Mouse (Mus musculus): ENCODE results near the gene Ubl3. TPM values are rescaled to one million over a fixed set of nuclear protein-coding genes. Genes with fewer than 3 reads are reported as not detected.

Ubl3 gene
- total RNA-seq (2021) = 100 to 1,000 TPM; 103 to 108 TPM
- long read RNA-seq, experiment 1, transcript Ubl3-204 (6 exons, 2,064 nt) = minor isoform, 23 of 126 reads
- long read RNA-seq, experiment 1, transcript Ubl3-201 (5 exons, 2,537 nt) = major isoform, 98 of 126 reads
- long read RNA-seq, experiment 1, partial matches to known transcripts = 3 of 126 reads
- long read RNA-seq, experiment 1, other reads (novel, unspliced or antisense) = 2 of 126 reads
- long read RNA-seq, experiment 2, transcript Ubl3-204 (6 exons, 2,064 nt) = minor isoform, 10 of 61 reads
- long read RNA-seq, experiment 2, transcript Ubl3-201 (5 exons, 2,537 nt) = major isoform, 48 of 61 reads
- long read RNA-seq, experiment 2, partial matches to known transcripts = 1 of 61 reads
- long read RNA-seq, experiment 2, other reads (novel, unspliced or antisense) = 2 of 61 reads

DNA sequence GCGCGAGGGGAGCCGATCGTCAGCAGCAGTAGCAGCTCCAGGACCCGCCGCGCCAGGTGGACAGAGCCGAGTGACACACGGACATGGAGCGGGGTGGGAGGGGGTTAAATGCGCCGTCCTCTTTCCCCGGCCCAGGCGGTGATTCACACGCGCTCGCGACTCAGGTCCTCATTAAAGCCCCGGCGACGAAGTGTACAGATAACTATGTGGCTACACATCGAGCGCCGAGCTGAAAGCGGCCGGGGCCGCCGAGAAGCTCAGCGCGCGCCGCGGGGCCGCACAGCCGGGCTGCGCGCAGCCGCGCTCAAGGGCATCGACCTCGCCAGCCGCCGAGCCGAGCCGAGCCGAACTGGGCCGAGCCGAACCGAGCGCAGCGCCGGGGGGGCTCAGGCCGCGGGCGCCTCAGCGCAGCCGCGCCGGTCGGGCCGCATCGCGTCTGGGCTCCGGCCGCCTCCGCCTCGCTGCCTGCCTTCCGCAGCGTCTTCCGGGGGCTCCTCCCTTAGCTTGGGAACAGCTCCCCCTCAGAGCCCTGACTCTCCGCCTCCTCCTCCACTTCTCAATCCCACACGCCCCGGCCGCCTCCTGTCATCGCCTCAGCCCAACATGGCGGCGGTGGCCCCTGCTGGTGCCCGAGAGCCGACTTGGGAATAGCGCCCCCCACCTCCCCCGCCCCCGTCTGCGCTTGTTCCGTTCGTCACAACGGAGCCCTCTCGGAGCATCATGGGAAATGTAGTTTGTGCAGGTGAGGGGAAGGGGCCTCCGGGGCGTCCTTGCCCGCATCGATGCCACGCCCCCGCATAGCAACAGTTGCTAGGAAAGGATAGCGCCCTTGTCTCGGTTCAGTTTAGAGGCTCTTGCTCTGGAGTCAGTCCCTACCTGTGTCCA, at the start of gene Ubl3:
Gene Ubl3, minus strand, starts transcription at position 603 of the 885 bp plus-strand sequence.
- peak; percentile 94 to 97 for DNase-seq

DNA sequence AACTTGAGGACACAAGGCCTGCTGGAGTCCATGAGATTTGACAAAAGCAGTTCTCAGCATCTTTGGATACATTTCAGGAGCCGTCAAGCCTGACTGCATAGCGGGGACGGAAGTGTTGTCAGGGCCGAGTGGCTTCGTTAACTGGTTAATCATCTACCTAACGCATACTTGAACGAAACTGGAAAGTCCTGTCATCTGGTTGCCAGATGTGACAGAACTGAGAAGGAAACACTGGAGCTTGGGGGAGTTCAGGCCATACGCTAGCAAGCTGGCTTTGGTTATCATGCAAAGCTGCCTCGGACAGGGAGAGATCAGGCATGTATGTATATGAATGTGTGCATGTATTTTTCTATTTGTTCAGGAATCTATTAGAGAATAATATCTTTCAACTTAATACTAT, 45.8 kb upstream of the Ubl3 start:
- DNase-seq = no peak

DNA sequence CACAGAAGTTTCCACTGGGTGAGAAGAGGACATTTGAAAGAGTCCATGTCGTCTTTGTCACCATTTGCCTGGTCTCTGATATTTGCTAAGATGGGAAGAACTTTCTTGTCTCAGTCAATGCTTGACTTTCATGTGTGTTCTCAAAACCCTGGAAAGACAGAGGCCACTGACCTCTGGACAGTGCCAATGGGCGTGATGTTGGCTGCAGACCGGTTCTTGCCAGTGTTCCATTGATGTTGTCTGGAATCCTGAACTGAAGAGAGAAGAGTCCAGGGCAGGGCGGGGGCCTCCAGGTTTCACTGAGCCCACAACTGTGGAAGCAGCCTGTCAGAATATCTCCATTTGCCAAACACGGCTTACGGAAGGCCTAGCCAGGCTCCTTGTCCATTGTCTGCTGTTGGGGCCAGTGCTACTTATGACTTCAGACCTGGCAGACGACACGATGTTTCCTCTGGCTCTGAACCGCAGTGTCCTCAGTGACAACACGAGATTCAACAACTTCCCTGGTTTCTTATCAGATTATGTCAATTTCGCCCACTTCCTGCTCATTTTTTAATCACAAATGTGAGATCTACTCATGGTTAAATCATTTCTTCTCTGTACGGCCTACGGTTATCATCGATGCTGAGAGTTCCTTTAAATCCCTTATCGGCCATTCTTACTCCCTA, 43.6 kb upstream of the Ubl3 start:
- DNase-seq = peak; percentile 14 to 16

DNA sequence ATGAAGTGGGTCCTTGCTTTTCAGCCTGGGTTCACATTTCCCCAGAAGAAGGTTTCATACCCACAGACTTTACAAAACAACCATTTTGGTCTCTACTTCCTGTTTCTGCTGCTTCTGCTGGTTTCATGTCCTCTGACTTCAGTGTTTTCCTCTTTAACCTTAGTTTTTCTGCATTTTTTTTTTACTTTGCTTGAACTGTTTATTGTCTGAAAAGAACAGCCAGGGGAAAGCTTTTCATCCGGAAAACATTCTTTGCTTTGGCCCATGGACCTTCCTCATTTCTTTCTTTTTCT, 42.8 kb upstream of the Ubl3 start:
- DNase-seq = no peak

DNA sequence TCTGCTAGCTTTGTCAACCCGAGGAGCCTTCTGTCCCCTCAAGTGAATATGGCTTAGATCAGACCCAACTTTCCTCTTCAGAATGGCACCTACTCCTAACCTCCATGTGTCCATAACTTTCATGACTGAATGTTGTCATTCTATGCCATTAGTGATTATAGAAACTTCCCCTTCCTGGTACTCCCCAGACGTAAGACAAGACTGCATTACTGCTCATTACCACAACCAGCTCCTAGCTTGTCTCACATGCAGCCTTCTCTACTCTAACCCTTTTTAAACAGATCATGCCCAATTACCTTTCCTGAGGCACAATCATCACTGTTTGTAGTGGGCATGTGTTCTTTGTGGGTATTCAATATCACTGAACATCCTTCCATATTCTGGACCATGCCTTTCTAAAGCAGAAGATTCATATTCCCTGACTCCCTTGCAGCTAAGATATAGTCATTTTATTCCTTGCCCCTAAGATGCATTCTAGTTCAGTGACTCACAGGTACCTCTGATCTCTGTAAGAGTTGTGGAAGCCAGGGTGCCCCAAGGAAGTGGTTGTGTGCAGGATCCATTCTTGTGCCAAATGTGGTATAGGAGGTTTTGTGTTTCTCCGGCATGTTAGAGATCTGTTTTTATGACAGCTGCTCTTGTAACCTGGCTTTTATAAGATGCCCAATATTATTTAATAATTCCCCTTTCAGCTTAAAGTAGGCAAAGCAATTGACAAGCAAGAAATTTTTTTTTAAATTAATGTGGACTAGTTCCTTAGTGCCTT, 42.3 kb upstream of the Ubl3 start:
- DNase-seq = no peak

DNA sequence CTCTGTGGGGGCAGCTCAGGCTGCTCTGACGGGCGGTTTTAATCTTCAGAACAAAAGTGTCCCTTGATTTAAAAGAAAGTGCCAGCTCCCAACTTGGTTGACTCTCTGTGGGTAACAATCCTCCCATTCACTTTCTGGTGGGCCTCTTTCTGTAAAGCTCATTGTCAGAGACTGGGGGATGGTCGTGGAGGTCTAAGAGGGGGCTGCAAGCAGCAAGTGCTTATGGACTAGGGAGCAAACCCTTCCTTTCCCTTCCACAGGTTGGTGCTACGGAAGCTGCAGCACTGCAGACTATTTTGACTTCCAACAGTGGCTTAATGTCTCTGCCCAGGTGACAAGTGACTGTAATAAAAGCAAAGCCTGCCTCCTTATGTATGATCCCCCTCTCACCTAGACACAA, 41.0 kb upstream of the Ubl3 start:
- DNase-seq = no peak

DNA sequence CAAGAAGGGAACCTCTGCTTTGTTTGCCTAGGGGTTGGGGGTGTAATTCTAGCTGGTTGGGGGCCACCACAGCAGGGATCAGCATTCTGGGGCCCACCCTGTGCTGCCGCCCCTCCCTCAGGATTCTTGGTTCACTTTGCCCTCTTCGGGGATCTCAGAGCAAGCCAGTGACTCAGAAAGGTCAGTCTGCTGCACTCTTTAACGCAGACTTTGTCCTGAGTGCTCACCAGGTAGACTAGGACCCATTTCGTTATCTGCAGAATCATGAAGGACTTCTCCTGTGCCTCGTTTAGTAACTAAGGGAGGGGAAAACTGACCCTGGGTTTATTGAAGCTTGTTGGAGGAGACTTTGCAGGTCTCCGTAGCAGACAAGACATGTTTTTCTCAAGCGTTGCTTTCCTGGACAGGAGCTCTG, 38.9 kb upstream of the Ubl3 start:
- no peak for DNase-seq

DNA sequence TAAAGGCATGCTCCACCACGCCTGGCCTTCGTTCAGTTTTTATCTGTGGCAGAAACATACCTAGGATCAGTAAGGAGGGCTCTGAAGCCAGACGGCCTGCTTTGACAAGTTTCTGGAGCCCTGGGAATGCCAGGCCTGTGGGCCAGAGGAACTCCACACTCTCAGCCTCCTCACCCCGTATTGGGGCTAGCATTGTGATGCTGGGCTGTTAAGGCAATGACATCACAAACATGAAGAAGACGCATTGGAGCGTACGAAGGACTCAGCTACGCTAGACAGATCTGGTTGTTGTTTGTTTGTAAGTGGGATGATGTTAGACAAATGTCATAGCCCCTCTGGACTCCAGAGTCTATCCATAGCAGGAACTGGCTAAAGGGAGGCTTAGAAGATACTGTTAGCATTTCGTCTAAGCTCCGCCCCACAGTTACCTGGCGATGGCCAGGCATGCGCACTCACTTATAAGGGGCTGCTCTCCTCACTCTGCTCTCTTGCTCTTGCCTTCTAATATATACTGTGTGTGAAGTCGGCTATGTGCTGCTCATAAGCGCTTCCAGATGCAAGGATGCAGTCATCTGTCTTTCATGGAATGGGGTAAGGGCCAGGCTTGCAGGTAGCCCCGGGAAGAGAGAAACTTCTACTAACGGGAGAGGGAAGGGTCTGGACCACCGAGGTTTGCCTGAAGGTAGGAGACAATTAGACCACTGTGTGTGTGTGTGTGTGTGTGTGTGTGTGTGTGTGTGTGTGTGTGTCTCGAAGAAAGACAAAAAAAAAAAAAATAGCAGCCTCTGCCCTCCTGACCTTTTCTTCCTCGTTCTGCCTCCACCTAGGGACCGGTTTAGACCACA, 38.2 kb upstream of the Ubl3 start:
- DNase-seq = no peak

DNA sequence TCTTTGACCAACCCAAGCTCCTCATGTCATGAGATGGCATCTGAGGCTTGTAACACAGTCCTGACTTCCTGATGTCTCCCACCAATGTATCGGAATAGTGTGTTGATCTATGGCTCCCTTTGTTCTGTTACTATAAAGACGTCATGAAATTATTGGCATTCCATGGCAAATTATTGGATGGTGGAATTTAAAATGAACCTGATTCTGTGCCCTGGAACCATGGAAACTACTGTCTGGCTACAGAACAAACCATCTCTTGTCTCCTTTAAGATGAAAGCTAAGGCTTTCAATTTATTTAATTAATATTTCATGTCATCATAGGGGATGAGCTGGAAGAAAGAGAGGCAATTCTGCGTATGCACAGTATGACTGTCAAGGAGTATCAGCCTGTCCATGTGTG, 36.4 kb upstream of the Ubl3 start:
- no peak for DNase-seq

DNA sequence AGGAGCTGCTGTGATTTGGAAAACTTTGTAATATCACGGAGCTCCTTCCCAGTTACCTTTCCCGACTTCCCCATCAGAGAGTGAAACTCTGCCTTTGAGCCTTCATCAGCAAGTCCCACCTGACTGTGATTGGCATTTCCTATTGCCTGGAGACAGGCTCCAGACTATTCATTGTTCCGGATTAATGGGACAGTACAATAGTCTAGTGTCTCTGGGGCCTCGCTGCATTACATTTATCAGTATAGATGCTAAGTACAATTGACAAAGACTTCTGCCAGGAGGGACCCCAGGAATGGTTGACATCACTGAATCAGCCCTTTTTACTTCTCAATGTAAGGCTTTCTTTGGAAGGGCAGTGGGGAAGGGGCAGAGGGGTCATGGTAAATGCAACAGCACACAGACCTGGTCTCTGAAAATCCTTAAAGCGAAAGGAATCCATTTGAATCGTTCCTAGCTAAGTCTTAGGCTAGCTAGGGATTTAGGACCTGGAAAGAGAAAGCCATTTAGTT, 35.6 kb upstream of the Ubl3 start:
- DNase-seq = no peak

DNA sequence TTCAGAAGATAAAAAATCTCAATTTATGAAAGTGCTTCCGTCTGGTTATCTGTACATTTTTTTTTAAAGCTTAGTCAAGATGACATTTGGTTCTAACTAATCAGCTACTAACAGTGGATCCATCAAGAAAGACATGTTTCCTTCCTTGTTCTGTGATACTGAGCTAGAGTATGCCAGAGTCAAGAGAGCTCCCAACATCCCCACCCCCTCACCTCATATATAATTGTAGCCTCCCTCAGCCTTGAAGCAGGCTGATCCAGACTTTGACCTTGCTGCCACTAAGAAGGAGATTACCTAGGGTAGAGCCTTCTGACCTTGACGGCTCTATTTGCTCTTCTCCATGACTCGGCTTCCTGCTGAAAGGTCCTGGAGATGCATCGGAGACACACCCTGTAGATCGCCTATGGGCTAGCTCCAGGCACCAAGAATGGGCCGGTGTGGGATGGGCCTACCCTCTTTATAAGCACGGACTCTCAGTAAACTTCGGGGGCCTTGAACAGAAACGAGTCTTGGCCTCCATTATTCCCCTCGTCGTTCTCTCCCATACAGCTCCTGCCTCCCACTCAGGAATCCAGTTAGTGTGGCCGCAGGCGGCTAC, 27.9 kb upstream of the Ubl3 start:
- no peak for DNase-seq

DNA sequence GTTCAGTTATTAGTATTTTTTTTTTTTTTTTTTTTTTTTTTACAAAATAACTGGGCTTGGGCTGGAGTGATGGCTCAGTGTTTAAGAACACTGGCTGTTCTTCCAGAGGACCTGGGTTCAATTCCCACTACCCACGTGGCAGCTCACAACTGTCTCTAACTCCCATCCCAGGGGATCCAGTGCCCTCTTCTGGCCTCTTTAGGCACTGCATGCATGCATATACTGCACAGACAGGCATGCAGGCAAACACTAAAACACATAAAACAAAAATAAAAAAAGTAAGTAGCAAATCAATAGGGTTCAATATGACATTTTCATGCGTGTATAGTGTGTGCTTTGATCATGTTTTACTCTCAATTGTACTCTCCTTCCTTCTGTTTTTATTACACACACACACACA, 26.6 kb upstream of the Ubl3 start:
- DNase-seq = no peak

DNA sequence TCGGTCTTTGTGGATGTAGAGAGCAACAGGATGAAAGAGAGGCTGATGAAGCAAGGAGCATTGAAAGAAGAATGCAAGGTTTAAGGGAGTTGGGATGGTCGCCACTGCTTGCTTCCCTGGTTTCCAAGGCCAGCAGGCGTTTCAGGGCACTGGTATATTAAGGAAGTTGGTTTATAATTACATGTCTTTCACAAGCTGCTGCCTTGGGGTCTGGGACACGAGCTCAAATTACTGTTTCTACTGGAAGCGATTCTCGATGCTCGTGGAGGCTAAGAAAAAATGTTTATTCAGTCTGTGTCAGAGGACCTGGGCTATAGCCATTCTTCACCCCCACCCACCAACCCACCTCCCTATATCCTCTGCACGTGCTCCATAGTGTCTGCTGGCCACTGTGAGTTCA, 25.8 kb upstream of the Ubl3 start:
- DNase-seq = no peak

DNA sequence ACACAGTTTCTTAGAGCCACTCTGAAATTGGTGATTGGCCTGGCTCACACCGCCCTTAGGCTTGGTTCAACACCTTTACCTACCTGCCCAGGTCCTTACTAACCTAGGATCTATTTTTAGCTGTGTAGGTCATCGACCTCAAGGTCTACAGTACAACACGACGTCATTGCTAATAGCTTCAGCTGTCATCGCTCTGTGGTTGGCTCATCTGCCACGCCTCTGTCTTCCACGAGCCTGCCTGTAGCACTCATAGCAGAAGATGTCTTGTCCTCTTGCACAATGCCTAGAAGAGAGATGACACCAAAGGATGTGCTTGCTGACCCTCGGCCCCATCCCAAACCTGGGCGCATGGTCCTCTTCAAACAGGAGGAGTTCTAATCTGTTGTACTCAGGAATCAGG, 24.7 kb upstream of the Ubl3 start:
- no peak for DNase-seq

DNA sequence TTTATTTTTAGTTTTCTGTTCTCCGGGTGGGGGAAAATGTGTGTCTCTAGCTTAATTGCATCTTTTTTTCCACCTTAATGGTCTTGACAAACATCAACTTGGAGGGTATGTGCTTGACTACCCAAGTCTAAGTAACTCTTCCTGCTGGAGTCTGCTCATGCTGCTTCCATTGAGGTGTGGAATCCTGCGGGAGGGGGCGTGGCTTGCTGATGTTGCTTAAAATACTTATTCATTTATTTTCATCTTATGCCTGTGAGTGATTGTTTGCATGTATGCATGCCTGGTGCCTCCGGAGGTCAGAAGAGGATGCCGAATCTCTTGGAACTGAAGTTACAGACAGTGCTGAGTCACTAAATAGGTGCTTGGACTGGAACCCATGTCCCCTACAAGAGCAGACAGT, 22.6 kb upstream of the Ubl3 start:
- no peak for DNase-seq

DNA sequence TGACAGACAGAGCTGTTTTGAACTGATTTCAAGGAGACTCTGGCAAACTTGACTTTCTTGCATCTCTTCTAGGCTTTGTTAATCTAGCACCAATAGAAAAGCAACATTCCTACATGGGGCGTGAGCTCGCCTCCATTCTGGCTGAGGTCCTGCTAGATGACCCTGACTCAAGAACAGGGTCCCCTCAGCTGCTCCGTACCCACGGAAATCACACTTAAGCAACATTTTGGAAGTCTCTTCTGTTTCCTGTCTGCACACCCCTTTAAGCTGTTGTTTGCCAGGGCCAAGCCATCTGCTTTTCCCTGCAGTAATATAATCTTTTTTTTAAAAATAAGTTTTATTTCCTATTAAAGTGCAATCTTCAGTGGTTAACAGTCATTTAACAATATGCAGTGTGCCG, 20.1 kb upstream of the Ubl3 start:
- DNase-seq = no peak

DNA sequence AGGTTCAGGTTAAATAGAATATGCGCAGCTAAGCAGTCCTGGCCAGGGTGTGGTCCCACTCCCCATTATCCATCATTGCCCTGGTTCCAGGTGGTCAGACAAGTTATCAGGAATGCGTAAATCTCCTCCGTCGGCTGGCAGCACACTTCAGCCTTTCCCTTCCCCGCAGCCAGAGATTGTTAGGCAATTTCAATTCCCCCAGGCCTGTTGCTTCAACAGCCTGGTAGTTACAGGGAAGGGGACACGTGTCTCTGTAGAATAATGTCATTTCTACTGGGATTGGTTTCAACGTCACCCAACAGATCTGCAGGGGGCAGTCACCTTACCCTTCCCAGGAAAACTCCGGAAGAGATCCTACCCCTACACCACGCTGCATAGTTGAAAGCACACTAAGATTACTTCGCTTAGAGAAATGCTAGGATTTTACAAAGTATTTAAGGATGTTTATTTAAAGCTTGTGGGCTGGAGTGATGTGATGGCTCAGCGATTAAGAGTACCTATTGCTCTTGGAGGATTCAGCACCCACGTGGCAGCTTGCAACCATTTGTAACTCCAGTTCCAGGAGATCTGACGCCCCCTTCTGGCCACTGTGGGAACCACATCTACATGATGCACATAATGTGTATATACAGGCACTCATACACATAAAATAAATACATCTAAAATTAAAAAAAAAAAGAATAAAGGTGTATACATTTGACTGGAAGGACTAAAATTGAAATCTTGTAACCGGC, 18.1 kb upstream of the Ubl3 start:
- DNase-seq = peak in 1 of 2 experiments; percentile 25

DNA sequence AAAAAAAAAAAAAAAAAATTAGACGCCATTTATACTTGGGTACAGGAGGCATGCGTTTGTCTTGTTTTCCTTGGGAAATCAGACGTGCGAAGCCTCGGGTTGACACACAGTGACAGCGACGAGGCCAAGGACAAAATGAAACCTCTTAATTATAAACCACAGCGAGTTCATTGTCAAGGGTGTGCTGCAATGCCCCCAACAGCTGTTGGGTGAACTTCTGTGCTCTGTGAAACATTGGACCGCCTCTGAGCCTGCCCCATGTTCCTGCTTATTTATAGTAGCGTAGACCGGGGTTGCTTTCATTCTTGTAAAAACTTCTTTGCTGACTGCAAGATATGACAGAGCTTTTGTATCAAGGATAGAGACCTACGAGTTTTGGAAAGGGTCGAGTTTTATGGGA, 16.9 kb upstream of the Ubl3 start:
- DNase-seq = peak; percentile 67 to 78

DNA sequence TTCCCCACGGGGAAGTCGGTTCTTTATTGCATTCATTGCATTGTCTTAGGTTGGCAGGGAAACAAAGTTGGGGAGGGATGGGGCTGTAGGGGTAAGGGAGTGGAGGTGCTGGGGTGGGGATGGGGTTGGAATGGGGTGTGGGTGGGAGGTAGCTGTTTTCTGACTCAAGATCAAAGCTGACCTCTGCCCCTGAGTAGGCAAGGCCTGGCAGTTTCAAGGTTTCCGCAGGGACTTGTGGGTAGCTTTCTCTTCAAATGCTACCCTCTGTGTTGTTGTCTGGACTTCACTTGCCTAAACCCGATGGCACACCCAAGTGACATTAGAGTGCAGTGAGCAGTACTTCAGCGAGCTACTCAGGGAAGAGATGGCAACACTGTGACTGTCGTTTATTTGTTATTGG, 13.0 kb upstream of the Ubl3 start:
- no peak for DNase-seq

DNA sequence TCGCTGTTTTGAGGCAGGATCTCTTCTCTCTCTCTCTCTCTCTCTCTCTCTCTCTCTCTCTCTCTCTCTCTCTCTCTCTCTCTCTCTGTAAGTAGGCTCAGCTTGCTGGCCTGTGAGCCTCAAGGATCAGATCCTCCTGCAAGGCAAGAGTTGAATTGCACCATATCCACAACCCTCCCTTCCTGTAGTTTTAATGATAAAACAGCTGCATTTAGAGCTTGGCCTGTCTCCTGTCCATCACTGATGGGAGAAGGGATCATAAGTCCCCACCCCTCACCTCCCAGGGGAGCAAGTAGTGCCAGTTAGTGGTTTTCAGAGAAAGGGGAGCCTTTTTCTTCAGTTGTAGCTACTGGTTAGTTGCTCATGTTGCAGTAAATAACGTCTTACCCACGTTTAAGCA, 11.5 kb upstream of the Ubl3 start:
- no peak for DNase-seq

All from heart, adult 18-20 months (tissue).